Mouse (Mus musculus): ENCODE measurements at regions not wholly inside any gene's neighbourhood (a gene's known extent, or its start where the extent isn't known, plus 50 kb on each side); places are given as distances from the start of the nearest gene placed in this dataset.
A peak's percentile ranks its signal among the peaks of the same experiment; 100 is the strongest.

DNA sequence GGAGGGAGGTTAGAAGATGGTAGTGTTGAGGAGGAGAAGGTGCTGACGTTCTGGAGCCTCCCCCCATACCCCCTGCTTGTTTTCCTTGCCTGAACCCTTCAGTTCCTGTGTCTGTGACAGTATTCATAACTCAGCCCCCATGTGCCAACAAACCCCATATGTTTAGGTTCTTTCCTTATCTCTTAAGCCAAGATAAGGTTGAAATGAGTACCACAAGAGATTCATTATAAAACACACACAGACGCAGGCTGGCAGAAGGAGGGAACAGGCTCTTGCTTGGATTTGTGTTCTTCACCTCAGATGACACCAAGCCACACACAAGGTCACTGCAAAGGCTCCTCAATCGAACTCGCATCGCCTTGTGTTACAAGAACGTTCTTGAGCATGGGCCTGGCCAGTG, 162.9 kb upstream of the Arid2 start:
- no peak for DNase-seq (ENCODE audit: low read depth)

- no peak for DNase-seq (ENCODE audit: low read depth)
Measured at GRCm38 (mm10) chr15:96129699-96130098, 157.6 kb upstream of the Arid2 start.

DNA sequence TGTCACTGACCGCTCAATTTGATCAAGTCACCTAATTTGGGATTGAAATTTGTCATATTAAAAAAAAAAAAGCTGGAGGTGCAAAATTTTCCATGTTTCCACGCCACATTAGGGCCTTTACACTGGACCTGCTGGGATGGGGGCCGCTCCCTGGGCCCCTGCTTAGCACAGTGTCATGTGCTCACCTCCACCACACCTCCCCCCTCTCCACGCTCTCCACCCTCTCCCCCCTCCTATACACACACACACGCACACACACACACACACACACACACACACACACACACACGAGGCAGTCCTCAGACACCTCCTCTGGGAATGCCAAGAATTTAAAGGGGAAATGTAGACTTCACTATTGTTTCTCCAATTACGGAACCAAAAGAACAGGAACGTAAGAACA, 156.8 kb upstream of the Arid2 start:
- no peak for DNase-seq (ENCODE audit: low read depth)

DNA sequence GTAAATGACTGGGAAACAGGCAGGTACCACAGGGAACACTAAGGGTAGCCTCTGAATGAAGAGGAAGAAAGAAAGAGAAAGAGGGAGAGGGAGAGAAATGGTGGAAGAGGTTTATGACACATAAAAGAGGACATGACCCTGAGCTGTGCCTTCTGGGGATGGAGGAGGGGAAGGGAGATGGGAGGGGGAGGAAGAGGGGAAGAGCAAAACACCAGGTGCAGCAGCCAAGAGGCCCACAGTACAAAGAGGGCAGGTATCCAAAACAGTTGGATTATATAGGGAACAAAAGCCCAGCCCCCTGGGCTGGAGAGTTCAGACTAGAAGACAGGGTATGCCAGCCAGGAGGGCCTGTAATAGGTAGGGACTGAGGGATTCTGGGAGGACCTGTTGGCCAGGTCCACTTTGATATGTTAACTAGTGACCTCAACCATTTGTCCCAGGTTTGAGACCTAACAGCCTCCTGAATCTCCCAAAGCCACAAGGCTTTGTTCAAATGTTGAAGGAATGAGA, 155.7 kb upstream of the Arid2 start:
- DNase-seq (ENCODE audit: low read depth), result no peak

DNA sequence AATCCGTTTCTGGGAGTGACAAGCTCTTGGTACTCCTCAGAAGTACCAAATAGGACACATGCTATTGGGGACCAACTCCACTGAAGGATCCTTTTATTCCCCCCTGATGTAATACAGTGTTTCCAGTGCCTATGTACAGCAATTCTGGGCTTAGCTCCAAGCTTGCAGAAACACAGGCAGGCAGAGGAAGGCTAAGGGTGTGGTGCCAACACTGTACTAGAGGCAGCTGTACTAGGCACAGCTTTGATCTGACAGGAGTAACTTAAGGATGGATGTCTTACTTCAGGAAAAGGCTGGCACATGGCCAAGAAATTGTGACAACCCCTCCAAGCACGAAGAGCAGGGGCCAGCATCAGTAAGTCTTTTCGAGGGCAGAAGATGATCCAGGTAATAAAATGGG, 154.7 kb upstream of the Arid2 start:
- DNase-seq (ENCODE audit: low read depth), result peak; percentile 41

DNA sequence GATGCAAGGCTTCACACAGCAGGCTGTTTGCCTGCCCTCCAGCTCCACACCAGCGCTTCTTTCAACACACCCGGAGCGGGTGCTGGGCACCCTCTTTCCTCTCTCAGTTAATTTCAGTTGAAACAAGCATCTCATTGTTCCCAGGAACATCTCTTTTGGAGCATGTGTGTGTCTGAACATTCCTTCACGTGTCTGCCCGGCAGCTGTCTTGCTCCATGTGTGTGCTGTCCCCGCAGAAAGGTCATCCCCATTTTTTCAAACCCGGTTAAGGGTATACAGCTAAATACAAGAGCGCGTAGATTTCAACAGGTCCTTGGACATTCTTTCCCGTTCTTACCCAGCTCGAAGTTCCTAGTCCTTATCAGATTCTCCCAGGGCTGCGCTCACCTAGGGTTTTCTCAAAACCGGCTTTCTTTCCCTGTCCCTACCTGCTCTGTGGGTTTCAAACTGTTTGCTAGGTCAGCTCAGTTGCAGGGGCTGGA, 152.0 kb upstream of the Arid2 start:
- no peak for DNase-seq (ENCODE audit: low read depth)

- DNase-seq (ENCODE audit: low read depth), result no peak
Measured at GRCm38 (mm10) chr15:96135816-96136215, 151.5 kb upstream of the Arid2 start.

GRCm38 (mm10) chr15:96137534-96137933, 149.8 kb upstream of the Arid2 start:
- DNase-seq (ENCODE audit: low read depth), result no peak

- no peak for DNase-seq (ENCODE audit: low read depth)
Measured at GRCm38 (mm10) chr15:96137945-96138344, 149.4 kb upstream of the Arid2 start.

- DNase-seq (ENCODE audit: low read depth), result no peak
Measured at GRCm38 (mm10) chr15:96153489-96153888, 133.8 kb upstream of the Arid2 start.

DNA sequence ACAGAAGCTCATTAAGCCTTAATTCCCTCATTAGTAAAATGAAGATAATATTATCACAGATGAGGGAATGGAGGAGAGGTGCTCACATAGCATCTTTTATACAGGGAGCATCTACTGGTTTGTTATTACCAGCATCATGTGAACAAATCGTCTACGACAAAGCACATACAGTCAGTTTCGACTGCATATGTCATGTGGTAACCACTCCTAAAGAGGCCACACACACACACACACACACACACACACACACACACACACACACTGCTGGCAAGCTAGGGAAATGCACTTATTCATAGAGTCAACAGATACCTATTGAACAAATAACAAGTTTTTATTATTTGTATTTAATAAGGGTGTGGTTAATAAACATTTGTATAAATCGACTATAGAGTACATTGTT, 129.0 kb upstream of the Arid2 start:
- DNase-seq (ENCODE audit: low read depth), result no peak

DNA sequence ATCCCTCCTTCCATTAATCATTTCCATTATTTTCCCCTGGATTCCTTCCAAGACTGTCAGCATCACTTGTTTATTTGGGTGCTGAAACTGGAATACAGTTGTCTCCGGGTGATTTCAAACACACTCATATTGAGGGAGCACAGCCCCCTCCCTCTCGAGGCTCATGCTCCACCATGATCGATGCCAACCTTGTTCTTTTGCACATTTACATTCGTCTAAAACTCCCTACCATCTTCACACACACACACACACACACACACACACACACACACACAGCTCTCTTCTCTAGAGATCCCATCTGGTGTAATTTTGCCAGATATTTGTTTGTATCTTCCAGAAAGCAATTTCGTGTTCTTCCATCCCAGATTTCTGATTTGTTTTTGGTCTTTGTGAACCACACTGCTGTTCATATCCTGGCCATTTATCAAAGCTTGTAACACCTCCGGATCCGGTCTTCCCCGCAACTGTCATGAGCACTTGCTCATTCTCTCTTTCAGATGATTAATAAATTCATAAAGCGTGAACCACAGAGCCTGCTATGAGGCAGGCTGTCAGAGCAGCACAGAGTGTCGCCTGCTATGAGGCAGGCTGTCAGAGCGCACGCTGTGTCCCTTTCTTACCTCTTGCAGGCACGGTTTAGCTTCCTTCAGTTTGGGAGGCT, 122.4 kb upstream of the Arid2 start:
- DNase-seq (ENCODE audit: low read depth), result no peak

DNA sequence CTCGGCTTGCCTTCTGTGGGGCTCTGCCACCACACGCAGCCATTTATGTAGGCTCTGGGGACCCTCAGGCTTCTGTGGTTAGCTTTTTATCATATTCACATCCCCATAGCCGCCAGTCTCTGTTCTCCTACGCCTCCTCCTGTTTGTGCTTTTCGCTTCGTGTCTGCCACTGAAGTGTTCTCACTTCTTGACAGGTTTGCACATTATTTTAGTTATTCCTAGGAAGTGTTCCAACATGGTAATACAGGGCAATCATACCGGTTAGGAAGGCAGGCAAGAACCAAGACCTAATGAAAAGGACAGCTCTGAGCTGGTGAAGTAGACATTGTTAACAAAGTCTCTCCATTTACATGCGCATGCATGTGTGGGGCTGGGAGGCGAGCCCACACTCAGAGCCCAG, 120.1 kb upstream of the Arid2 start:
- no peak for DNase-seq (ENCODE audit: low read depth)

DNA sequence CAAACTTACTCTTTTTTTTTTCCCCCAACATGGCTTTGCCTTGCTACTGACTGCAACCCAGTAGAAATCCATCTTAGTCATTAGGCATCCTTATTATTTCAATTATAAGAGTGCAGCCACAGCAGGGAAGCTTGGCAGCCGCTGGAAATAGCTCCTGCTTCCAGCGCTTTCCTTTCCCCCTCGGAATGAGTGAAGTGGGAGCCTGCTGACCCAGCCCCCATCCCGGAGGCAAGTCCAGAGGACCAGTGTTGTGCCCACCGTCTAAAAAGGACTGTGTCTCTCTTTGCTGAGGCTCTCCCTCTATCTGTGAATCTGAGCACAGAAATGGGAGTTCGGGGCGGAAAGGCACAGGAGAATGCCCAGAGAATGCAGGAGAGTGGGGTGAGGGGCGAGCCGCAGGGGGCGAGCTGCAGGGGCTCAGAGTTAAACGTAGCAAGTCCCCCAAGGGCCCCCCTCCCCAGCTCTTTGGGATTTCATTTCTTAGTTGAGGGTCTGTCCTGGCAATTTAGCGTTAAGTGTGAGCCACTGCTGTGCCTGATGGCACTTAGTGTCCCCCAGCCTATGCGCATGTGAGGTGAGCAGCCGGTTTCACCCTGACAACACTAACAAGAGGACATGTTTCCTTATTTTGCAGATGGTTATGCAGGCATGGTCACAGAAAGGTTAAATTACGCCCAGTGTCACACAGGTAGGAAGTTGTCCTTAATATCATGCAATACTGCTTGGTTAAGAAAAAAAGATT, 117.4 kb upstream of the Arid2 start:
- no peak for DNase-seq (ENCODE audit: low read depth)

- DNase-seq (ENCODE audit: low read depth), result no peak
Measured at GRCm38 (mm10) chr15:96170986-96171769, 116.1 kb upstream of the Arid2 start.

DNA sequence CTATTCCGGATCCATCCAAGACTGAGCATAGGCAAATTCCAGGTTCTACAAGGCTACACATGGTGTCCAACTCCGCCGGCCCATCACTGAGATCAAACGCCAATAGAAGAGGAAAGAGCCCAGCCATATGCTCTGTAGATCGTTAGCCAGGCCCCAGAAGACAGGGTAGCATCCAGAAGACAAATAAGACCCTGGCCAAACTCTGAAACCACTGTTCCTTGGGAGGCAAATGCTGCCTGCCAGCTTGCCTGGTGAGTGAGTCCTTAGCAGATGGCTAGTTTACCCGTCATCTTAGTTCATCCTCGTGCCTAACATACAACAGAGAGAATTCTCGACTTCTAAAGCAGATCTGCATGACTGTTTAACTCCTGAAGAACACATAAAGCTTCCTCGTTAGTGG, 109.4 kb upstream of the Arid2 start:
- DNase-seq (ENCODE audit: low read depth), result no peak

DNA sequence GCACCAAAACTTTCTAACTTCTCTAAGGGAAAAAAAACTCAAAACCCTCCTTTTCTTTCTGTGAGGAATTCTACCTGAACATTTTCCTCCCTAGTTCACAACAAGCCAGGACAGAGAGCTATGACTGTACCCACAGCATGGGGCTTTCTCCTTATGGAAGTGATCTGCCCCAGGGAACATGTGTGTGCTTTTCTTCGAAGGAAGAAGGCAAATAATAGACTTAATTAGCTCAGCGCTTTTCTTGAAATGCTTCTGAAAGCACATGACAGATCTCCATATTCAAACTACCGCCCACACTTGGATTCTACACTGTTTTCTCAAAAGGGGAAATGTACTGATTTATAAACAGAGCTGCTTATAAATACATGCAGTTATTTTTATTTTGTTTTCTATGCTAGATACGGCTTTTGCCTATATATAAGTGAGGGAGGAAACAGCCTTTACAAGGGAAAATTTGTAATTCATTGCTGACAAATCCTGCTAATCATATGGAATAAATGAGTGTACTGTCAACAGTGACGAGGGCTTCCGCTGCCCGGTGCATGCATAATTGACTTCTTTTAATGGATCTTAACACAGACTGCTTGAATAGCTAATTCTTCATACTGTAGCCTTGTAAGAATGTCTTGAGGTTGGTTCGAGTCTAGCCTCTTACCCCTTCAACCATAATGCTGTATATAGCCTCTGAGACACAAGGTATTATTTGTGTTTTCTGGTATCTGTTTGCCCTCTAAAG, 108.8 kb upstream of the Arid2 start:
- DNase-seq (ENCODE audit: low read depth), result no peak

GRCm38 (mm10) chr15:96179511-96179910, 107.8 kb upstream of the Arid2 start:
- peak; percentile 49 for DNase-seq (ENCODE audit: low read depth)

- peak; percentile 24 for DNase-seq (ENCODE audit: low read depth)
Measured at GRCm38 (mm10) chr15:96180036-96180435, 107.3 kb upstream of the Arid2 start.

DNA sequence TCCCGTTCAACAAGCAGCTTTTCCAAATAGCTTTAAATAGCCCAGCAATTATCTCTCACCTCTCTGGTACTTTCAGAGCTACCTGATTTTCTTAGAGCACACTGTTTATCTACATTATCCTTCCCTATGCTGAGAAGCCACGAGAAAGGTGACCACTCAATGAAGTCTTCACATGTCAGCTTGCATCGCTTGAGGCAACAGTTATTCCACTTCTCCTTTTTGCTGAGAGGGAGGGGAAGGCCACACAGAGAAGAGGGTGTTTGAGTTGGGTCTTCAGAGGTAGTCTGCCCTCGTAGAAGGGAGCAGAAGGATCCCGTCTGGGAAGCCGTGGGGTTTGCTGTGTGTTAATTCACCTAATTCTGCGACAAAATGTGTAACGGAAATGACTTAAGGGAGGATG, 106.3 kb upstream of the Arid2 start:
- no peak for DNase-seq (ENCODE audit: low read depth)

DNA sequence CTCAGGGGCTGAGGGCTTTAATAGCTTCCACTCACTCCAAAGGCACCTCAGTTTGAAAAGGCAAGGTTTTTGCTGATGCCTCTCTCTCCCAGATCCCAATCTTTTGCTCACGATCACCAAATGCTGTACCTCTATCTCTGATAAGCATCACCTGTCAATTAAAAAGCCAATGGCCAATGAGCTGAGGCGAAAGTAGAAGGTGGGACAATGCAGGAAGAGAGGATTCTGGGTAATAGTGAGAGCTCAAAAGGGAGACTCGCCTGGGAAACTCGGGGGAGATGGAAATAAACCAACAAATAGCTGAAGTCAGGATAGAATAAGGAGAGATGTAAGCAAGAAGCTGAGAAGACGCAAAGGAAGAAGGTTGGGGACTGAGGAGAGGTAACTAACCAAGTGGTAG, 105.0 kb upstream of the Arid2 start:
- no peak for DNase-seq (ENCODE audit: low read depth)

GRCm38 (mm10) chr15:96183069-96183468, 104.2 kb upstream of the Arid2 start:
- DNase-seq (ENCODE audit: low read depth), result no peak
